Mouse (Mus musculus) liver, embryonic 11.5 days (tissue): ENCODE measurements at regions not wholly inside any gene's neighbourhood (a gene's known extent, or its start where the extent isn't known, plus 50 kb on each side); places are given as distances from the start of the nearest gene placed in this dataset.

Experiments used
- ATAC-seq: fragments of 200-750 bp; cut with Nextera tagmentation; replicated peaks from 2 replicates; pipeline ENCODE4 v1.8.0; 2017; ENCODE audit warnings: moderate number of reproducible peaks, mild to moderate bottlenecking, moderate TSS enrichment, moderate library complexity; ENCODE audit not compliant: low FRiP score
- DNase-seq: peaks from one replicate; pipeline ENCODE4 v3.0.0-alpha.2; 2017; ENCODE audit warnings: low spot score
- H3K27ac ChIP-seq: fragments of 300-500 bp; sonication (generic); 2 replicates; pipeline ENCODE4 v1.5.1; 2014; ENCODE audit warnings: mild to moderate bottlenecking, low read depth, low read length, control low read depth
- H3K27me3 ChIP-seq: fragments of 300-500 bp; sonication (generic); replicated peaks from 2 replicates; pipeline ENCODE4 v1.6.1; 2014; ENCODE audit warnings: low read length, mixed read lengths; ENCODE audit not compliant: control insufficient read depth, insufficient read depth
- H3K36me3 ChIP-seq: fragments of 300-500 bp; sonication (generic); 2 replicates; pipeline ENCODE4 v1.6.1; 2014; ENCODE audit warnings: mild to moderate bottlenecking, low read length, moderate library complexity, mixed read lengths; ENCODE audit not compliant: control insufficient read depth, insufficient read depth
- H3K4me1 ChIP-seq: fragments of 300-500 bp; sonication (generic); replicated peaks from 2 replicates; pipeline ENCODE4 v1.6.1; 2014; ENCODE audit warnings: low read length, mixed read lengths; ENCODE audit not compliant: control insufficient read depth, insufficient read depth
- H3K4me2 ChIP-seq: fragments of 300-500 bp; sonication (generic); 2 replicates; pipeline ENCODE4 v1.6.1; 2014; ENCODE audit warnings: mild to moderate bottlenecking, control low read depth, moderate library complexity
- H3K4me3 ChIP-seq: fragments of 300-500 bp; sonication (generic); 2 replicates; pipeline ENCODE4 v1.5.1; 2014; ENCODE audit warnings: low read depth, low read length, control low read depth
- H3K9ac ChIP-seq: fragments of 300-500 bp; sonication (generic); 2 replicates; pipeline ENCODE4 v1.6.1; 2014; ENCODE audit warnings: low read depth, low read length, control low read depth
- H3K9me3 ChIP-seq: fragments of 300-500 bp; sonication (generic); 2 replicates; pipeline ENCODE4 v1.6.1; 2016; ENCODE audit warnings: low read length, inconsistent platforms, mixed read lengths; ENCODE audit not compliant: control insufficient read depth
- WGBS: fragments of 180-500 bp; shearing (Covaris S2); extraction: QIAGEN DNeasy Blood & Tissue Kit; methylation state at CpG from one replicate; pipeline ENCODE4 v1.1.7; 2014; 5-methylcytosine and 5-hydroxymethylcytosine counted together

DNA sequence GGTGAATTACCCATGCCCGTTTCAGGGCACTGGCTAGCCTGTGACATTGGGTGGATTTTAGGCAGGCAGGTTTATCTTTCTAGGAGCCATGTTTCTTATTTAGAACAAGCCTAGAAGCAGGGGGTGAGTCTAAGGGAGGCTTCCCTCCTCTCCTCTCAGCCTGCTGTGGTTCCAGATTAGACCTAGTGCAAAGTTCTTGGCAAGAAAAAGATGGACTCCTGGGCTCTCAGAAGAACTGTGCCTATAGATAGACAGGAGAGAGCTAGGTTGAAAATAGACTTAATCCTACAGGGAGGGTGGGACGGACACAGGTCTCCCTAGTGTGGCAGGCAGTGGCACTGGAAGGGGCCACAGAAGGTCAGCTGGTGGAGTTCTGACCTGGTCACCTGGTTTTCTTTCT is 95.3 kb downstream of the Chst1 start:
- H3K4me3 ChIP-seq, result no peak overlapping the region
- H3K27me3 ChIP-seq, result no peaks in the 10 kb centered on the region
- H3K9me3 ChIP-seq, result no peaks in the 10 kb centered on the region
- ATAC-seq (no peak), DNase-seq (no peak)
- H3K4me1 ChIP-seq, result no peaks in the 10 kb centered on the region
- WGBS, result 54% methylated on average over 2 of the region's 2 CpGs
- H3K4me2 ChIP-seq, result no peak overlapping the region
- no peak overlapping the region for H3K27ac ChIP-seq
- H3K9ac ChIP-seq, result no peak overlapping the region
- H3K36me3 ChIP-seq, result no peaks in the 10 kb centered on the region

DNA sequence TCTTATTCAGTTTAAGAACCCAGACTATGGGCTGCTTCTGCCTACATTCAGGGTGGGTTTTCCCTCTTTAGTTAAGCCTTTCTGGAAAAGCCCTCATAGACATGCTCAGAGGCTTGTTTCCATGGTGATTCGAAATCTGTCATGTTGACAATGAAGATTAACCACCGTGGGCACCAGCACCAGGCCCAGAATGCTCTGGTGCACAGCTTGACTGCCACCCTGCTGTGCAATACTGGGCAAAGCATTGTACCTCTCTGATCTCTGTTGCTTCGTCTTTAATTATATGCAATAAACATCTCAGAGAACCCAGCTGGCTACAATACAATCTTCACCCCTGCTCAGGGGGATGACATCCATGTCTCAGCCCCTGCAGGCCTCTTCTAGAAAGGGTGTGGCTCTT is 96.4 kb downstream of the Chst1 start:
- Histone ChIP-seq H3K4me3 (no peak overlapping the region), H3K4me2 (no peak overlapping the region), H3K27me3 (no peaks in the 10 kb centered on the region), H3K9ac (no peak overlapping the region), H3K4me1 (no peaks in the 10 kb centered on the region), H3K36me3 (no peaks in the 10 kb centered on the region), H3K9me3 (no peaks in the 10 kb centered on the region), H3K27ac (no peak overlapping the region)
- 63% methylated on average over 3 of the region's 3 CpGs for WGBS
- no peak for DNase-seq
- ATAC-seq, result no peak

DNA sequence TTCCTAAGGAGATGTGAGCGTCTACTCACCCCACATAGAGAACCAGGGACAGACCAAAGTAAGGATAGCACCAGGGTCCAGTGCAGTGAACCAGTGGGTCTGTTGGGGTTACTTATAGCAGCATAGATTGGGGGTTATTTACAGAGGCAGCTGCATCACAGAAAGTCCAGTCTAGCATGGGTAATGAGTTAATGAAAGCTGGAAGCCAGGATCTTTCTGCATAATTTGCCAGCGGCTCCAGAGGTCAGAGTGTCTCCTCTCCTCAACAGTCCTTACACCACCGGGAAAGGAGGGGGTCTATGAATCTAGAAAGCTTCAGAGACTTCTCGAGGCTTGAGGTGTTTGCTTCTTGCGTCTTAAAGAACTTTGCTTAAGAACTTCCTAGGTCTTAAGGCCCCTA is 98.2 kb downstream of the Chst1 start:
- ATAC-seq (no peak), DNase-seq (no peak)
- H3K27ac ChIP-seq, result no peak overlapping the region
- H3K4me1 ChIP-seq, result no peaks in the 10 kb centered on the region
- peaks cover 2% of the 10 kb centered on the region; the same call in 1 of the 2 replicates for H3K27me3 ChIP-seq
- no peak overlapping the region for H3K4me2 ChIP-seq
- H3K9me3 ChIP-seq, result no peaks in the 10 kb centered on the region
- WGBS, result 79% methylated on average over 5 of the region's 5 CpGs
- H3K9ac ChIP-seq, result no peak overlapping the region
- H3K4me3 ChIP-seq, result no peak overlapping the region
- no peaks in the 10 kb centered on the region for H3K36me3 ChIP-seq

DNA sequence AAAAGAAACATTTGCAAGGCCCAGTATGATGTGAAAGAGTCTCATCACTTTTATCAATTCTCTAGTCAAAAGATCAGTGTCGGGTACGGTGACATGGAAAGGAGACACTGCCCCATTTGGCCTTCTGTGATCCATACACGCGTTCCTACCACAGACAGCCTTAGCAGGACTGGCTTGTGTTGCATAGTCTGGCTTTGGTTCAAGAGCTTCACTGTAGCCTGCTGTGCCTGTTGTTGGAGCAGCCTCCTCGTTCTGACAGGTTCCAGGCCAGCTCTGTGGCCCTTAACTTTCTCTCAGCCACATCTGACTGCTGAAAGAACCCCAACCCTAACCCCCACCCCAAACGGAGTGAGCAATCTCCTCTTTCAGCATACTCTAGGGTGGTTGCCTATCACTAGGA is 99.9 kb downstream of the Chst1 start:
- Histone ChIP-seq H3K27me3 (peaks cover 5% of the 10 kb centered on the region; the same call in 1 of the 2 replicates), H3K27ac (no peak overlapping the region), H3K4me2 (no peak overlapping the region), H3K36me3 (no peaks in the 10 kb centered on the region), H3K4me1 (no peaks in the 10 kb centered on the region), H3K9ac (no peak overlapping the region), H3K9me3 (no peaks in the 10 kb centered on the region), H3K4me3 (no peak overlapping the region)
- DNase-seq (no peak), ATAC-seq (no peak)
- 76% methylated on average over 6 of the region's 6 CpGs for WGBS

DNA sequence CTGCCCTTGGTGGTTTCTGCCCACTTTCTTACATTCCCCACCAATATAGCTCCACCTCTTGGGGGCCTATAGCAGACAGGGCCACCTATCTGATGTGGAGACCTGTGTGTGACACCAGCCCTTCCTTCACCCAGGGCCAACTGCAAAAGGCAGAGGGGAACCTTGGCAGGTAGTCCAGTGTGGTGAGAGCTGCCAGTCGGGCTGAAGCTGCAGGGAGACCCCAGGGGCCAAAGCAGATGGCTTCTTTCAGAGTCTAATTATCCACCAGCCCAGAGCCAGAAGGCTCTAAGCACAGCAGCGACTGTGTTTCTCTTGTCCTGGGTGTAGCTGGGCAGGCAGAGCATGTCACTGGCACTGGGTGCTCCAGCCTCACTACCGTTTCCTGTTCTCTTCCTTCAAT is 104.5 kb downstream of the Chst1 start:
- H3K9ac ChIP-seq, result no peak overlapping the region

DNA sequence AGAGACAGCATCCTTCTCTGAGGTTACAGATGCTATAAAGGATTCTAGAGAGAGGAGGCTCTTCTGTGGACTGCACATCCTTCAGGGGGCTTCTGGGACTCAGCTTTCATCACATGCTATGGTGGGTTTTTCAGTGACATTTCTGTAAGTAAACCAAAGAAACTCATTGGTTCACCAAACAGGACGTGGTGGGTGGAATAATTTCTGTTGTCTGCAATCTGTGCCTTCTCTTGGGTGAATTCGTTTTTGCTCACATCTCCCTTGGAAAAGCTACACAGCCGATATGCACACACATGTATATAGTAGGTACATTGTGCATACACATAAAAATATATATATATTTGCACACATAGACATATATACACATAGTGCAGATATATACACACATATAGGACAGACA is 110.2 kb downstream of the Chst1 start:
- Histone ChIP-seq H3K27me3 (no peaks in the 10 kb centered on the region), H3K4me2 (no peak overlapping the region), H3K9ac (no peak overlapping the region), H3K27ac (no peak overlapping the region), H3K36me3 (no peaks in the 10 kb centered on the region), H3K4me1 (no peaks in the 10 kb centered on the region; the same call in 1 of the 2 replicates), H3K4me3 (no peak overlapping the region), H3K9me3 (no peaks in the 10 kb centered on the region)
- no peak for DNase-seq
- WGBS, result 76% methylated on average over 3 of the region's 3 CpGs
- no peak for ATAC-seq

More for the DNA sequence above, 104.5 kb downstream of the Chst1 start:
- no peak overlapping the region for H3K27ac ChIP-seq
- no peaks in the 10 kb centered on the region for H3K4me1 ChIP-seq
- ATAC-seq (no peak), DNase-seq (no peak)
- H3K4me3 ChIP-seq, result no peak overlapping the region
- no peak overlapping the region for H3K4me2 ChIP-seq
- H3K36me3 ChIP-seq, result no peaks in the 10 kb centered on the region
- H3K27me3 ChIP-seq, result peaks cover 5% of the 10 kb centered on the region; the same call in 1 of the 2 replicates
- WGBS, result 67% methylated on average over 3 of the region's 3 CpGs
- H3K9me3 ChIP-seq, result no peaks in the 10 kb centered on the region

DNA sequence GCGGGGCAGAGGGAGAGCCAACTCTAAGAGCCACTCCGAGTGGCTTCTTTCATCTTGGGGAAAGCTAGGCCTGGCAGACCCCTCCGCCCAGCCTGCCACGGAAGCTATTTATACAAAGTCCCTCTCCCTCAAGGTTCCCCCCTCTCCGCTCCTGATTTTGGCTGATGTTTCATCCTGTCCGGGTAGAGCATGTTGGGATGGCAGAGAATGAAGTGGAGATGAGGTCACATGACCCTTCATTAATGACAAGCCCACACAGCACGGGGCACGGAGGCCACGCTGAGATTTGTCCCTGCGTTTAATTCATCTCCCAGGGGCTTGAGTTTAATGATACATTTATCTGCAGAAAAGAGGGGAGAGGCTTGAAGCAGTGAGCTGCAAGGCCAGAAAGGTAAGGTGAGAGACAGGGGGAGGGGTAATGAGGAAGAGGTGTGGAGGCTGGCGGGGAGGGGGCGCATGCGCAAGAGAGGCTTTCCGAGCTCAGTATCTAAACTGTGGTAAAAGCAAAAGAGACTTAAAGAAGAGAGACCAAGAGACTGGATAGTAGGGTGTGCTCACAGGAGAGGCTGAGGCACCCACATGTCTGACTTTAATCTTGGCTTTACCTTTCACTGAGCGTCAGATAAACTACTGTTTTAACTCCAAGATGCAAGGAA is 111.7 kb downstream of the Chst1 start:
- WGBS, result 18% methylated on average over 15 of the region's 15 CpGs
- peak overlapping the region; percentile 44 for H3K4me2 ChIP-seq
- no peaks in the 10 kb centered on the region for H3K36me3 ChIP-seq
- ATAC-seq (no peak), DNase-seq (no peak)
- H3K4me1 ChIP-seq, result no peaks in the 10 kb centered on the region; the same call in 1 of the 2 replicates
- H3K9me3 ChIP-seq, result no peaks in the 10 kb centered on the region
- no peak overlapping the region for H3K27ac ChIP-seq
- no peak overlapping the region for H3K4me3 ChIP-seq
- H3K27me3 ChIP-seq, result no peaks in the 10 kb centered on the region
- H3K9ac ChIP-seq, result no peak overlapping the region

DNA sequence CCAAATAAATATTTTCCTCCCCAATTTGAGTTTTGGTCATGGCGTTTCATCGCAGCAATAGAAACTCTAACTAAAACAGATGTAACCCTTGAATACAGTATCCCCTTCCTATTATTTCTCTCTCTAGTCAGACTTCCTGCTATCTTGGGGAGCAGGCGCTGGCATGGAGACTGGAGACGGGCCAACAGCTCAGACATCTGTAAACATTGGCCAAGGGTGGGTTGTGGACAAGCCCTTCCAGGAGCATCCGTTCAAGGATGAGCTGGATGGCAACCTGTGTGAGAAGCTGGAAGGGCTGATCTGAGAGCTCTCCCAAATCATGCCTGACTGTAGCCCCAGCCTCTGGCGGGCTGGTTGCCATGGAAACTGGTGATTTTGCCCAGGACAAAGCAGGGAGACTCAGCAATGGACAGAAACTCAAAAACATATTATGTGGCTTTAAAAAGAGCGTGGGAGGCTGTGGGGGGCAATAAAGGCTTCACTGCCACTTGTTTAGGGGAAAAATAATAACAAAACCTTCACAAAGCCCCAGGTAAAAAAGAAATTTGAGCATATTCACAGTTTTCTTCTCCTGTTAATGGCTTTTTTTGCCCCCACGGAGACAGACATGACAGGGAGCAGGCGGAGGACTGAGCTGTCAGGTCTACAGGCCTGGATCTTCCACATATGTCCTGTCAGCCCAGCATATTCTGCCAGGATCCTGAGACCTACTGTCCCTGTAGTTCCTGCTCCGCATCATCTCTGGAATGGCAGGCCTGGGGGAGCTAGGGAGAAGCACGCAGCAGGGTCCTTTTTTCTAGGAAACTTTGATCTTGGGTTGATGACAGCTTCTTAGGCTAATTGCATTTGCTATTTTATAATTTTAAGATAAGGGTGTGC is 113.0 kb downstream of the Chst1 start:
- Histone ChIP-seq H3K4me2 (no peak overlapping the region), H3K9me3 (no peaks in the 10 kb centered on the region), H3K36me3 (no peaks in the 10 kb centered on the region), H3K27ac (no peak overlapping the region), H3K4me3 (no peak overlapping the region), H3K27me3 (no peaks in the 10 kb centered on the region), H3K4me1 (no peaks in the 10 kb centered on the region; the same call in 1 of the 2 replicates), H3K9ac (no peak overlapping the region)
- DNase-seq (no peak), ATAC-seq (no peak)
- 65% methylated on average over 11 of the region's 11 CpGs for WGBS

DNA sequence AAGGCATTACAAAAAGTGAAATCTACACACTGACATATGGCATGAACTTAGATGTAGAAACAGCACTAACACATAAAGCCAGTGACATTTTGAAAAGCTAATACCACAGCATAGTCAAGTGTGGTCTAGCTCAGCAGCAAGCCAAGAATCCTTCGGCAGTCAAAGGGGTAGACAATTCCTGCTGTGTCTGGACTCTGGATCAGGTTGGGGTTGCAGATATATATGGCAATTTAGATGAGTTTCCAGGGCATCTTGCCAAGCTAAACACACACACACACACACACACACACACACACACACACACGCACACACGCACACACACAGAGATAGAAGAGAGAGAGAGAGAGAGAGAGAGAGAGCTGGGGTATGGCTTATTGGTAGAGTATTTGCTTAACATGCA is 118.2 kb downstream of the Chst1 start:
- Histone ChIP-seq H3K9me3 (no peaks in the 10 kb centered on the region), H3K27ac (no peak overlapping the region), H3K27me3 (no peaks in the 10 kb centered on the region), H3K4me3 (no peak overlapping the region), H3K9ac (no peak overlapping the region), H3K36me3 (no peaks in the 10 kb centered on the region), H3K4me2 (no peak overlapping the region), H3K4me1 (no peaks in the 10 kb centered on the region)
- WGBS, result 77% methylated on average over 3 of the region's 3 CpGs
- ATAC-seq (no peak), DNase-seq (no peak)
